Mouse (Mus musculus): ENCODE data around the gene Adamts18. TPM values are rescaled to one million over a fixed set of nuclear protein-coding genes. Genes with fewer than 3 reads are reported as not detected.

The Adamts18 gene
- total RNA-seq (2021) = under 1 TPM in 1 of 2 experiments, not detected in 1; 0.10 TPM

DNA sequence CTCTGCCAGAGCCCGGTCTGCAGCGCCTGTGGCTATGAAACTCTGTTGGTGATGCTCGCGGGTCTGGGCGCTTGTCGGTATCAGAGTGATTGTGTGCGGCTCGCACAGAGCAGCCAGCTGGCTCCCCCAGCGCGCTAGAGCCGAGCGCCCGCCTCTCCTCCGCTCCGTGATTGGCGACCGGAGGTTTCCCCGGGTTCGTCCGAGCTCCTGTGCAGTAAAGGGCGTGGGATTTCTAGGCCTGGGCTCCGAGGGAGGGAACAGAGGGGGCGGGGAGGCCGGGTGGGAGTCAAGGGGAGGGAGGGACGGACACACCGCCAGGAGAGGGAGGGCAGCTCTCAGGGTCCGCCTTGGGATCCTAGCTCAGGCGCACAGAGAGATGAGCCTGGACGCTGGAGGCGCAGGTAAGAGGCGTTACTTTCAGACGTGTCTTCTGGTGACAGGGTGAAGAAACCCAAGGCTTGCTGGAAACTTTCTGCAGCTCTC is at the start of gene Adamts18:
Adamts18 (minus strand) TSS at position 86 of the 483 bp plus-strand sequence.
- DNase-seq = no peak
- intact Hi-C loops (cut with DNase I) = no loop called here

DNA sequence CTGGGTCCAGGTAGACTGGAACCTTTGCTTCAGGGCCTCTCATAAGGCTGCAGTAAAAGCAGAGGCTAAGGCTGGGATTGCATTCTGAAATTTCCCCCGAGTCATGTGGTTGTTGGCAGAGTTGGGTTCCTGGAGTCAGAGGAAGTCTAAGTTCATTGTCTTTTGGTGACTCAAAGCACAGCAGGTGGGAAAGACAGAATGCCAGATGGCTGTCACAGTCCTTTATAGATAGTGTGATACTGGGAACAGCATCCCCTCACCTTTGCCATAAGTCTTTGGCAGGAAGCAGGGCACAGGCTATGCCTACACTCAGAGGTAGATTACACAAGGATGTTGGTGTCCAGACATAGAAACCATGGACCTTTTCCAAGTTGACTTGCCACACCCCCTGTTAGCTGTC is 47.9 kb upstream of the Adamts18 start:
- intact Hi-C loops (cut with DNase I) = no loop called here
- no peak for DNase-seq

DNA sequence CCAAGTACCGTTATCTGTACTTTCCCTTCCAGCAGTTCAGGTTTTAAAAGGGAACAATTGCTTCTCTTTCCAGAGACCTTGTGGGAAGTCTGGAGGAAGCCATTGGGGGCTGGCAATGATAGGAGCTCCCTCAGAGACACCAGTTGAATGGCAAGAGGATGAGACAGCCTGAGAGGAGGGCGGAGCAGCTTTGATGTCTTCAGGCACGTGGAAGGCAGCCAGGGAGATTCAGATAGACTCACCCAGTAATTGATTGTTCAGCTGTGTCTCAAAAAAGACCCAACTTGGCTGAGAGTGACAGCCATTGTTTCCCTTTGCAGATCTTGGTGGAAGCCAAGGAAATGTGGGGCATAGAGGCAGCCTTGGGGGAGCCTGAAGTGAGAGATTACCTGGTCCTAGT is 42.8 kb upstream of the Adamts18 start:
- DNase-seq = peak; percentile 6 to 18
- intact Hi-C loops (cut with DNase I) = no loop called here

DNA sequence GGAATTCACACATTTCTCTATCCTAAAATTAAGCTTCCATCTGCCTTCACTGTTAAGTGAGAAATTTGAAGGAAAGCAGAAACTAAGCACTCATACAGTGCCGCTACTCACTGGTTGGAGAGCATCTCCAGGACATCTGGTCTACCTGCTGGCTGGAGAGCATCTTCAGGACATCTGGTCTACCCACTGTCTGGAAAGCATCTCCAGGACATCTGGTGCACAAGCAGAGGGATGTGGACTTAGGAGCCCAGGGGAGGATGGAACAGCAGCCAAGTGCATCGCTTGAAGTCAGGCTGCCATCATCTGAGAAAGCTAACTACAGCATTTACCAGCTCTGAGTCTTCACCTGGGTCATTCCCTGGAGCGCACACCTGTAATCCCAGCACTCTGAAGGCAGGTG is 38.0 kb upstream of the Adamts18 start:
- intact Hi-C loops (cut with DNase I) = no loop called here

DNA sequence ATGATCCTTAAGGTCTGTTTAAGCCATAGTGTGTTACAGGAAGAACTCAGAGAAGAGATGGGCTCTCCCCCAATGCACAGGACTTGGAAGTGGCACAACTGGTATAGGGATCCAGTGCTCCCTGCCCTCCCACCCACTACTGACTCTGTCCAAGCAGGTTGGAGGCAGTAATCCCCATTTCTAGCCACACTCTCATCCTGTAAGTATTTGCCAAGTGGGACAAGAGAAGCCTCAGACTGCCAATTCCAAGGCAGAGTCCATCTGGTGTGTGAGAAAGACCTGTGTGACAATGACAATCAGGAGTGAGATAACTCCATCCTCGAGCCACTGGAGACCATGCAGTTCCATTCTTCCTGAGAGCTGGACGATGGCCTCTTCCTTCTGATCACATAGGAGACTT is 36.6 kb upstream of the Adamts18 start:
- DNase-seq = no peak
- intact Hi-C loops (cut with DNase I) = no loop called here

More for the DNA sequence above, 38.0 kb upstream of the Adamts18 start:
- no peak for DNase-seq

DNA sequence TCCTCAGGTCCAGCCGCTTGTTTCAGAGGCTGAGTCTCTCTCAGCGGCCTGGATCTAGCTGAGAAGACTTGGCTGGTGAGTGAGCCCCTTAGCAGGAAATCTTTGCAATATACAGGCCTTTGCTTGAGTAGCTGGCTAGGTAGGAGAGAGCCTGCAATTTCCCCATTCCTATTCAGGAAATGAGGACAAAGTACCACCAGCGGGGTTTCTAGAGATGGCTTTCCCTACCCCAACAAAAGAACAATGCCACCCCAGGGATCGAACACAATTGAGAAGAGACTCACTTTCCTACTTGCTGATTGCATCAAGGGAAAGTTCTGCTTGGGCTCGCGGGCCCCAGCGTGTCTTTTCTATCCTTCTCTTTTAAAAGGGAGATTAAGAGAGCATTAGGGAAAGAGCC is 35.5 kb upstream of the Adamts18 start:
- DNase-seq = no peak
- intact Hi-C loops (cut with DNase I) = no loop called here

DNA sequence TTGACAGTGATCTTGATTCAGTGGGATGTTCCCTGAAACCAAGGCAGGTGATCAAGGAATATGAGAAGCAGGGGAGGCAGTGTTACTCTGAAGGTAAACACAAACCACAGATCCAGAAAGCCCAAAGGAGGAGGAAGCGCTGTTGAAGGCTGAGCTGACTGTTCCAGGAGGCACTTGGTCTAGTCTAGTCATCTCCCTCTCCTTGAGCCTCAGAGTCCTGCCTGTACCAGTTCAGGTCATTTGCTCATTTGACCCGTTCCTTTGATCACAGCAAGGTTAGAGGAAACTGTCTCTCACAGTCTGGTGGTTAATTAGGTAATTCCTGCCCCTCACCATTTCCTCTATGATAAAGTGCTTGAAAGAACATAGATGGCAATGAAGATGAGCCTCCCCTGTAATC is 34.0 kb upstream of the Adamts18 start:
- intact Hi-C loops (cut with DNase I) = no loop called here
- no peak for DNase-seq

DNA sequence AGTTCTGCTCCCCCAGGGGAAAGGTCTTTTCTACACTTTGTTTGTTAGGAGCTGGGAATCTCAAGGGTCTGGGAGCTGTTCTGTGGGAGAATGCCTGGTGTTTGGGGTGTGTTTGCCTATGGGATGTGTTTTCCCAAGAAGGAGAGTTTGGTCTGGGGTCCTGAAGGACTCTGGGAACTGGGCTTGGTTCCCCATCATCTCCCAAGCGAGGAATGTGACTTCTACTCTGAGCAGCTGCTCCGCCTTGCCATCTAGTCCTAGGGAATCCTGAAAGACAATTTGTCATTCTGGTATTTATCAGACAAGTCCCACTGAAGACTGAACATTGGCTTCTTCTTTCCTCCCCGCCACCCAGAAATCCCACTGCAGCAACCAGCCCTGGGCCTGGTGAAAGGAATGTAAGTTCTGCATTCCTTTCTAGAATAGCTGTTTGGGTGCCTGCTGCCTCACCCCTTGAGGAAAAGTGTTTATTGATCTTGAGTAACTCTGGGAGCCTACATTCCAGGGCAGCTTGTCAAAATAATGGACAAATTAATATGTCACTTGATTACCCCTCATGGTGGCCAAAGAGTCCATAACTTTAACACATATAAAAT is 30.0 kb upstream of the Adamts18 start:
- intact Hi-C loops (cut with DNase I) = no loop called here
- no peak for DNase-seq

DNA sequence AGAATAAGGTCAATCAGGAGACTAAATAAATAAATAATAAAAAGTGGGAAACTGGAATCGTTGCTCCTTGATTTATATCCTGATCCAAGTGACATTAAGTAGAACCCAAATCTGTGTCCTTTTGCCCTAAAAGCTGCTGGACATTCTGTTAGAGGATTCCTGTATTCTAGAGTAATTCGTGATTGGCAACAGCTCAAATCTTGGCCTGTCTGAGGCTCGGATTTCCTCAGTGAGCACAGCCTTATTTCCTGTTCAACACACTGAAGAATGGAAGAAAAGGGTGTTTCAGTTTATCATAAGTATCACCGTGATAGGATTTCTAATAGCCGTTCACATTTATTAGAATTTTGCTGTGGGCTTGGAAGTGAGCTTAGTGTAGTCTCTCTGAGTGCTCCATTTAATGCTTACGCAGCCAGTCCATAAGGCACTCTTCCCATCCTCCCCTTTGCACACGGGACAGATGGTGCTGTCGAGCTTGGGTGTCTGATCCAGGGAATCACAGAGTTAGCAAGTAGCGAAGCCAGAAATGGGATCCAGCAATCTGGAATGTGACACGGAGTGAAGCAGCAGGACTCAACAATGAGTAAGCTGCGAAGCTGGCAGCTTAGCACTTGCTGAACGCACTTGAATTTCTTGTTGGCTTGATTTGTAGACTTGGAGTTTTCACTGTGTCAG is 25.0 kb upstream of the Adamts18 start:
- DNase-seq = peak; percentile 13 to 24
- intact Hi-C loops (cut with DNase I) = no loop called here

DNA sequence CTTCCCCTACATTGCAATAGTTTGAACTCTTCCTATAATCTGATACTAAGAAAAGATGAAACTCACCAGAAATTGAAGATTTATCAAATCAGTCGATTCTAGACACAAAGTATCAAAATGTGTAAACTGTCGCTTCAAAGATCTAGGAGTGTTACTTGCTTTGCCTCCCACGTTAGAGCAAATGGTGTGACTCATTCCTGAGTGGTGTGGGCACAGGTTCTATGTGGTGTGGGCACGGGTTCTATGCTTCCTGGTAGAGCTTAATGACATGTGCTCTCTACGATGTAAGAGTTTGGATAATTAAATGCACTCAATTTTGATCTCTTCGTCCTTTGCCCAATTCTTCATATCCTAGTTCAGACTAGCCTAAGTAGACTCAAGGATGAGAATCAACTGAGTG is 23.9 kb upstream of the Adamts18 start:
- DNase-seq = no peak
- intact Hi-C loops (cut with DNase I) = no loop called here

DNA sequence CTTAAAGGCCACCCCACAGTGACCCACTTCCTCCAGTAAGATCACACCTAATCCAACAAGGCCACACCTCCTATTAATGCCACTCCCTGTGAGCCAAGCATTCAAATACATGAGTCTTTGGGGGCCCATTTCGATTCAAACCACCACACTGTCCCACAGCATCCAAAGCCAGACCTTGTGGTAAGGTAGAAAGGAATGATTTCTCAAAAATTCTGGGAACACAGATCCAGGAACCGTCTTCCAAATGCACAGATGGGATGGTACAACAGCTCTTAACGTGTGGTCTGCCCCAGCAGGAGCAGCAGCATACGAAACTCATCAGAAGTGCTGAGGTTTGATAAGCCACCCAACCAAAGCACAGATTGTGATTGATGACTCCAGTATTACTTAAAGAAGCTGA is 18.0 kb upstream of the Adamts18 start:
- DNase-seq = no peak
- intact Hi-C loops (cut with DNase I) = no loop called here

DNA sequence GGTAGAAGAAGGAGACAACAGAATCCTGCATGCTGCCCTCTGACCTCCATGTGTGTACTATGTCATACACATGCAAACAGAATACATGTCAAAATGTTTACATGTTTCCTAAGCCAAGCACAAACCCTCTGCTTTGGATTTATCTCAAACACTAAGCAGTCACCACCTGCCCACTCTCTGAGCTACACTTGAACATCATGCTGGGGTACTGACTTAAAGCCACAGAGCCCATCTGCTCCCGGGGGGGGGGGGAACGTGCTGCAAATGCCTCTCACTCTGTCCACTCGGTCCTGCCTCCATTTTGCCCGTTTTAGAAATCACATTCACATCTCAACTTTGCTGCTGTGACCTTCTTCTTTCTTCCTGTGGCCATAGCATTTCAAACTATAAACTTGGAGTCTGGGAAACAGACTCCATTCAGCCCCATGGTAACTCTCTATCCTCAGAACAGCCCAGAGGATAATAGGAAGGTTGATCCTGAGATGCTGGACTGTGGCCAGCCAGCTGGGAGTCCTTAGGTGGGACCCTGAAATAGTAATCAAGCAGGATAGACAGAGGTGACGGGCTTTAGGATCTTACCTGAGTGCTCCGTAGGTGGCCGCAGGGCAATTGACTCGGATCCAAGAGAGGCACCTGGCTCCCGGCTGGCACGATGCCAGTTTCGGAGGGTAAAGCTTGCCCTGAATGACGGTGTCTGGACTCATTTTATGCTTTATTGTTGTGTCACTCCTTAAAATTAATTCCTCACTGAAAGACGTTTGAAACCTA is 17.0 kb upstream of the Adamts18 start:
- intact Hi-C loops (cut with DNase I) = no loop called here
- DNase-seq = no peak

DNA sequence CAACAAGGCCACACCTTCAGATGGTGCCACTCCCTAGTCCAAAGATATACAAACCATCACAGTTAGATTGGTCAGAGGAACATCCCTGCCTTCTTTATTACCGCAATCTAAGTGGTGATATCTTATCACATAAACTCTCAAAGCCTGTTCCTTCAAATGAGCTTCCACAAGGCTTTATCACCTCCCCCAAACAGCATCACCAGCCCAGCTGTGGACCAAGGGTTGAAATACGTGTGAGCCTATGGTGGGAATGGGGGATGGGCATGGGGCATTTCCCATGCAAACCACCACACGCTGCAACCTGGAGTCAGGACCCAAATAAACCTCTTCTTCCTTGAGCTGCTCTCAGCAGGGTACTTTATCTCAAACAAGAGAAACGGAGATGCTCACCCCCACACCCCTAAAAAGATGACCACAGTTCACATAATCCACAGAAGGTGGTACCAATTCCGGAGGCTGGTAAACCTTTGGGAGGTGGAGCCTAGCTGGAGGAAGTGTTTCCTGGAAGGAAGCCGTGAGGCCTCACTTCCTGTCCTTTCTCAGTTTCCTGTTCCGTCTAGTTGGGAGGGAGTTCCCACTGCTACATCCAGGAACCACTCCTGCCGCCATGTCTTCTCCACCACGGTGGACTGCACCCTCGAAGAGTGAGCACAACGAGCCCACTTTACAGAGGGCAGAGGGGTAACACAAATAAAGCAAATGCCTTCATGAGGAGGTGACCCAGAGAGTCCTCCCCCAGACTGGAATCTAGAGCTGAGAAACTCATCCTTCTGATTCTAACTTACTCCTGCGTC is 11.5 kb upstream of the Adamts18 start:
- intact Hi-C loops (cut with DNase I) = loop anchor here (10.0 kb wide), 1 partner anchor 195 kb away; no protein-coding TSS in a partner anchor
- no peak for DNase-seq

DNA sequence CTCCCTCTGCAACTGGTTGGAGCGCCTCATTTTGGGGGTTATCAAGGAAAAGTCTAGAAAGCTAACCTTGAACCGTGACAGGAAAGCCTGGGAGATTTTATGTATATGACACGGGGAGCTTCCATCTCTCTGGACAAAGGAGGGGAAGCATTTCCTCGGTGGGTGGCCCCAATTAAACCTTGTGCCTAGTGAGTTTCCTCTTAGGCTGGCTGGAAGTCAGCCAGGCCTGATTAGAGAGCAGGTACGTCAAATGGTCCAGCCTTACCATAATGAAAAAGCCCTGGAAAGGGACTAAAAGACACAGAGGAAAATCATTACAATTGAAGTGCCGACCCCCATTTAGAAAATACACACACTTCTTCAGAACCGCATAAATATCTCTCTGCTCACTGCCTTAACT is 10.3 kb upstream of the Adamts18 start:
- intact Hi-C loops (cut with DNase I) = loop anchor here (10.0 kb wide), 1 partner anchor 194 kb away; no protein-coding TSS in a partner anchor
- DNase-seq = no peak

DNA sequence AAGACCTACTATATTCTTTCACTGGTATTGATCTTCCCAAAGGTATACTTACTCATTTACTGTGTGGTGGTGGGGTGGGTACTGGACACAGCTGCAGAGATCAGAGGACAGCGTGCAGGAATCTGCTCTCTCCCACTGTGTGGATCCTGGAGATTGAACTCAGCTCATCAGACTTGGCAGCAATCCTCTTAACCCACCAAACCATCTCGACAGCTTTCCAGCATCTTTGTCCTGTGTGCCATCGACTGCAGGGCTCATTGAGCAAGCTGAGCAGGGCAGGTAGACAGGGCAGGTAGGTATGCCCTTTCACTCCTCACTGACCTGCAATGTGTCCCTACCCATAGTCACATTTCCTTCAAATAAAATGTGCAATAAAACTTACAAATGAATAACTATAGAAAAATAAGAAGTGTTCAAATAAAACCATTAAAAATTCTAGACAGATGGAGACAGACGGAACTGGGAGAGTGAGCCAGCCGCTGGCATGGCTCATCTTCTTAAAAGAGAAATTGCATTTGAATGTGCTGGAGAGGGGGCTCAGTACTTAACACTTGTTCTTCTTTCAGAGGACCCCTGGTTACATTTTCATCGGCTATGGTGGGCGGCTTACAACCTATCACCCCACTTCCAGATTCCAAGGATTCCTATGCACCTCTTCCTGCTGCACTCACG is 6.2 kb upstream of the Adamts18 start:
- intact Hi-C loops (cut with DNase I) = loop anchor here (5.0 to 10.0 kb wide), 3 partner anchors 128 to 208 kb away; no protein-coding TSS in a partner anchor
- no peak for DNase-seq

DNA sequence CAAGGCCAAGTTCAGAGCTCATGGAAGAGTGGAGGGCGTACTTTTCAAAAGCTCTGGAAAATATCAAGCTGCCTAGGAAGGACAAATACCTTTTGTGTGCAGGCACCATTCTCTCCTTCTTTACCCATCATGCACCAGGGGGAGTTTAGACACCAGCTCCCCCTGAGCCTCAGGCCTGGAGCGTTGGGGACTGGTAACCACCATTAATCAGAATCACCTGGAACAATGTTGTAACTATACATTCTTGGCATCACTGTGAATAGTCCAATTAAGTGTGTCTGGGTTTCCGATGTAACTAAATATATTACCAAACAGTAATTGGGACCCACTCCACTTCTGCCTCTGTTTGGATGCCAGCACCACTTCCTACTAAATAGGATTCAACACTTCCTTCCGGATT is 5.2 kb upstream of the Adamts18 start:
- intact Hi-C loops (cut with DNase I) = loop anchor here (5.0 to 10.0 kb wide), 3 partner anchors 129 to 209 kb away; no protein-coding TSS in a partner anchor
- DNase-seq = no peak

DNA sequence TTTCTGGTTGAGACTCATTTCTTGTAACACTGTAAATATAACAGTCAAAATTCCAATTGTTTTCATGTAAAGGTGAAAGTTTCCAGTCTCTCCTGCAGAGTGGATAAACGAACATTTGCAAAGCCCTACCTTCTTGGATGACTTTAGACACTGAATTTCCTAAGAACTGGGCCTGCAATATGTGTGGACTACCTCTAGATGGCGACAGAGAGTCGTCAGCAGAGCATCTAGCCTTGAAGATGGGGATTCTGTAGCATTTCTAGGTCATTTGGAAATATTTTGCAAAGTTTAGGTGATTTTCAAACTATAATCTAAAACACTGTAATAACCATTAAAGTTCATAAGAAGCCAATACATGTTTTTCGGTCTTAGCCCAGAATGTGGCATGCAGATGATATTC is 3.1 kb upstream of the Adamts18 start:
- DNase-seq = no peak
- intact Hi-C loops (cut with DNase I) = loop anchor here (5.0 to 10.0 kb wide), 3 partner anchors 131 to 211 kb away; no protein-coding TSS in a partner anchor

DNA sequence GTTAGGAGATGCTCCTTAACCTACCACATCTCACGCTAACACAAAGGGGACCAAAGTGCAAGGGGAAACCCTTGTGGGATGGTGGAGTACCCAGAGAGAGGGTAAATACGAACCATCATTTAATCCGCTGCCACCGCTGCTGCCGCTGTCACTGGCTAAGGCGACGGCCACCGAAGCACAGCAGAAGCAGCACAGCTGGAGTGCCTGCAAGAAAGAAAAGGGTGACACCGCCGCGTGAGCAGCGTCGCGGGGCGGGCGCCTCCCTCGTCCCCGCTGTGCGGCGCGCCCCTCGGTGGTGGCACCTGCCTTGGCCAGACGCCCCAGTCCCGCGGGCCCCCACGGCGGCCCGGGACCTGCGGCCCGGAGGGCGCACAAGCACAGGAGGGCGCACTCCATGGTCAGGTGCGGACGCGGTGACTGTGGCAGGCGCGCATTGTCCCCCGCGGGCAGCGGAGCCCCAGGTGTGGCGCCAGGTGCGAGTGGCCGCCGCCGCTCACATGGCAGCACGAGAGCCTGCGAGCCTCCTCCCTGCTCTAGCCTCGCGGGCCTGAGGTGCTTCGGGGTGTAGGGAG is 371 bp downstream of the Adamts18 start:
- intact Hi-C loops (cut with DNase I) = no loop called here
- DNase-seq = no peak

DNA sequence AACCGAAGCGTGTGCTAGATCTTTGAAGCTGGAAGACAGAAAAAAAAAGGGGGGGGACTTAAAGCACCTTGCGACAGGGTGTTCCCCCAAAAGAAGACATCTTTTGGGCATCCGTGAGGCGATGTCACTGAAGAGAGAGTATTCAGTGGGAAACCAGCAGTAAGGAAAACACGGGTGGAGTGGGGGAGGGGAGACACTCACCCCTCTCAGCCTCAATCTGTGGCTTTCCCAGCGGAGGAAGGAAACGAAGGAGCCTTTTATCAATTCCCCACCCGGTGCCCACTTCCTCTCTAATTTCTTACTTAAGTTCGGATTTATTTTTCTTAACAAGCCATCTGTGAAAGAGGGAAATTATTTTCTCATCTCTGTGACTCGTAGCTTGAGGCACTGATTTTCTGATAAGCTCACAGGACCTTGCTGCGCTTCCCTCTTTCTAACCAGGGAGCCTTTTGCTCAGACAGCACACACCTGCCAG is 895 bp downstream of the Adamts18 start:
- no peak for DNase-seq
- intact Hi-C loops (cut with DNase I) = no loop called here

DNA sequence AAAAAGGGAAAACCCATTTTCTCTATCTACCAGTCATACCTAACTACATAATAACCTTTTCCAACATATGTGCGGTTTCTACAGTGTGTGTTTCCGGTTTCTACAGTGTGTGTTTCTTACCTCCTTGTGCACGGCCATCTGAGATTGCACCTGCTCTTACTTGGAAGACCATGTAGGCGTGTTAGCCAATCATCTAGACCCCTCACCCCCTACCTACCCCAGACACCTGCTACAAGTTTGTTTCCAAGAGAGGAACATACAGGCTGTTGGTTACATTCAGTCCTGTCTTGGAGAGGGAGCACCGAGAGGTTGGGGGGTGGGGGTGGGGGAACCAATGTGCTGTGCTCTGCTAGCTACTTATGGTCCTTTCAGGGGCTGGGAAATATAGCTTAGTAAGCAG is 1.9 kb downstream of the Adamts18 start:
- intact Hi-C loops (cut with DNase I) = no loop called here

More for the DNA sequence above, 1.9 kb downstream of the Adamts18 start:
- no peak for DNase-seq
